Comparison of ENCODE assay signal across 20 mouse cellular contexts in the genomic region with DNA sequence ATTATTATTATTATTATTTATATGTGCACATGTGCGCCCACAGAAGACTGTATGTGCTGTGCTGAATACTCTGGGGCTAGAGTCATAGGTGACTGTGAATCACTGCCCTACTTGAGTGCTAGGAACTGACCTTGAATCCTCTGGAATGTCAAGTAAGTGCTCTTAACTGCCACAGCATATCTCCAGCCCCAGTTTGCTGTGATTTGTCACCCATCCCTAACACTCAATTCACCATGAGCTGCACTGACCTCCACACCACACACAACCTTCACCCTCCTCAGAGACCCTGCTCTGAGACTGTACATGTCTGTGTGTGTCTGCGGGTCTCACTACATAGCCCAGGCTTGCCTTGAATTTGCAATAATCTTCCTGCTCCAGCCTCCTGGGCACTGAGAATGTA.
DNase-seq lines count a peak whose midpoint lies in the region; ATAC-seq lines count a peak whose summit lies in the region.
"Had no signal": no experiment of that assay in that cellular context is flagged by ENCODE, and none has a peak within 500 bp of the region (broad histone marks: within the 10 kb centered on the region; RNA-seq: fewer than 3 reads in every experiment).

No protein-coding gene starts in this region.

- H3K27me3 ChIP-seq in heart, embryonic 14.5 days (ENCODE audit: control insufficient read depth, insufficient read depth, low read length), result no peaks in the 10 kb centered on the region
- H3K27me3 ChIP-seq in heart, embryonic 15.5 days, result no peaks in the 10 kb centered on the region
- H3K27me3 ChIP-seq: intestine, embryonic 15.5 days had no signal

- no peaks in the 10 kb centered on the region for H3K36me3 ChIP-seq in heart, embryonic 14.5 days (ENCODE audit: control insufficient read depth, insufficient read depth, low read length)
- H3K36me3 ChIP-seq in heart, embryonic 15.5 days, result no peaks in the 10 kb centered on the region
- H3K36me3 ChIP-seq: intestine, embryonic 15.5 days had no signal

- peaks cover 8 to 24% of the 10 kb centered on the region in 2 experiments for H3K4me1 ChIP-seq in heart, embryonic 14.5 days (ENCODE audit: control insufficient read depth in 2 of 2, insufficient read depth in 2 of 2, low read length in 2 of 2)
- peaks cover 32% of the 10 kb centered on the region for H3K4me1 ChIP-seq in heart, embryonic 15.5 days (replicated peaks)
- H3K4me1 ChIP-seq: intestine, embryonic 15.5 days had no signal

- DNase-seq in heart, adult 11 months, result peak; percentile 80
- DNase-seq in heart, adult 18-20 months, result no peak
- DNase-seq in heart, adult 9 months (ENCODE audit: low spot score in 2 of 2), result no peak
- peak; percentile 6 for DNase-seq in R1 (ENCODE audit: low read depth, low spot score)
- no peak for DNase-seq in spleen, adult 12 weeks (ENCODE audit: low spot score)
- no peak for DNase-seq in kidney, postnatal 4 days
- DNase-seq: cerebellum, adult 8-10 months; cerebellum, postnatal 36 days; embryo, embryonic 11 days; gastrocnemius, adult 2 months; kidney, adult 8-10 months; kidney, postnatal 10 days had no signal

- 58% methylated on average over 2 of the region's 2 CpGs for WGBS in heart, embryonic 14.5 days
- WGBS in heart, embryonic 15.5 days, result 57% methylated on average over 2 of the region's 2 CpGs

- no peak overlapping the region for H3K9ac ChIP-seq in heart, embryonic 14.5 days (ENCODE audit: low read length)
- H3K9ac ChIP-seq in heart, embryonic 15.5 days, result no peak overlapping the region
- H3K9ac ChIP-seq: hindbrain, embryonic 14.5 days; intestine, embryonic 15.5 days had no signal

- ATAC-seq in heart, embryonic 14.5 days (ENCODE audit: insufficient number of reproducible peaks, insufficient read depth, low FRiP score, low read depth), result peak; percentile 58
- ATAC-seq in heart, embryonic 15.5 days (replicated peaks; ENCODE audit: insufficient number of reproducible peaks, insufficient read depth, low FRiP score, low read depth), result peak; percentile 53; the same call in 1 of the 2 replicates
- ATAC-seq: activated CD4-positive, CD25-positive, alpha-beta regulatory T cell, adult 4 months; forebrain, embryonic 14.5 days; intestine, embryonic 15.5 days had no signal

- peak overlapping the region; percentile 85 to 94 for H3K27ac ChIP-seq in heart, embryonic 14.5 days (replicated peaks in 1 of 2; ENCODE audit: control insufficient read depth in 1 of 2, insufficient read depth in 1 of 2, low read depth in 2 of 2, low read length in 2 of 2)
- H3K27ac ChIP-seq in heart, embryonic 15.5 days, result peak overlapping the region; percentile 88
- H3K27ac ChIP-seq: hindbrain, embryonic 14.5 days; intestine, embryonic 15.5 days; stomach, postnatal 0 days had no signal

- H3K9me3 ChIP-seq in heart, embryonic 14.5 days (ENCODE audit: control insufficient read depth, low read length), result no peaks in the 10 kb centered on the region
- H3K9me3 ChIP-seq in heart, embryonic 15.5 days (replicated peaks), result no peaks in the 10 kb centered on the region
- H3K9me3 ChIP-seq: intestine, embryonic 15.5 days had no signal

- peak overlapping the region; percentile 27 for H3K4me2 ChIP-seq in heart, embryonic 14.5 days (ENCODE audit: low read length)
- H3K4me2 ChIP-seq in heart, embryonic 15.5 days, result peak overlapping the region; percentile 27
- H3K4me2 ChIP-seq: hindbrain, embryonic 14.5 days; intestine, embryonic 15.5 days; midbrain, embryonic 11.5 days had no signal

- H3K4me3 ChIP-seq in heart, embryonic 14.5 days (ENCODE audit: control insufficient read depth in 1 of 2, insufficient read depth in 1 of 2, low read depth in 1 of 2, low read length in 2 of 2), result no peak overlapping the region
- no peak overlapping the region for H3K4me3 ChIP-seq in heart, embryonic 15.5 days
- H3K4me3 ChIP-seq: gastrocnemius, adult 2 months; intestine, embryonic 15.5 days had no signal

Comparison
In these comparisons a context has a peak if more than half of its experiments do, and no peak if none do; other contexts are left out.
1. DNase-seq: peak in heart, adult 11 months (single experiment) and R1 (single experiment); none in heart, adult 18-20 months (0 of 2), heart, adult 9 months (0 of 2), spleen, adult 12 weeks (single experiment) and kidney, postnatal 4 days (0 of 2).